Mouse (Mus musculus): ENCODE results near the gene Ddc.

The Ddc gene

GRCm38 (mm10) chr11:11905518-11905917 lies 7.6 kb upstream of the Ddc start:
- no peak for DNase-seq (ENCODE audit: low spot score)

GRCm38 (mm10) chr11:11904995-11905394 lies 7.1 kb upstream of the Ddc start:
- no peak for DNase-seq (ENCODE audit: low spot score)

GRCm38 (mm10) chr11:11901509-11901908 lies 3.6 kb upstream of the Ddc start:
- DNase-seq (ENCODE audit: low spot score): no peak

- no peak for DNase-seq (ENCODE audit: low spot score)
Measured at GRCm38 (mm10) chr11:11898496-11898895, 552 bp upstream of the Ddc start.

- DNase-seq (ENCODE audit: low spot score): no peak
Measured at GRCm38 (mm10) chr11:11895479-11895878, 2.5 kb downstream of the Ddc start.

- no peak for DNase-seq (ENCODE audit: low spot score)
Measured at GRCm38 (mm10) chr11:11893769-11894168, 4.2 kb downstream of the Ddc start.

GRCm38 (mm10) chr11:11892993-11893602 lies 4.8 kb downstream of the Ddc start:
- DNase-seq (ENCODE audit: low spot score): no peak

GRCm38 (mm10) chr11:11891832-11892231 lies 6.1 kb downstream of the Ddc start:
- no peak for DNase-seq (ENCODE audit: low spot score)

- no peak for DNase-seq (ENCODE audit: low spot score)
Measured at GRCm38 (mm10) chr11:11890139-11890741, 7.7 kb downstream of the Ddc start.

GRCm38 (mm10) chr11:11888727-11889126 lies 9.2 kb downstream of the Ddc start:
- DNase-seq (ENCODE audit: low spot score): no peak

GRCm38 (mm10) chr11:11888051-11888450 lies 9.9 kb downstream of the Ddc start:
- no peak for DNase-seq (ENCODE audit: low spot score)

- no peak for DNase-seq (ENCODE audit: low spot score)
Measured at GRCm38 (mm10) chr11:11886403-11886998, 11.4 kb downstream of the Ddc start.

GRCm38 (mm10) chr11:11885921-11886320 lies 12.0 kb downstream of the Ddc start:
- DNase-seq (ENCODE audit: low spot score): no peak

GRCm38 (mm10) chr11:11885246-11885643 lies 12.7 kb downstream of the Ddc start:
- DNase-seq (ENCODE audit: low spot score): no peak

GRCm38 (mm10) chr11:11884533-11885245 lies 13.3 kb downstream of the Ddc start:
- DNase-seq (ENCODE audit: low spot score): no peak

GRCm38 (mm10) chr11:11881783-11882155 lies 16.2 kb downstream of the Ddc start:
- DNase-seq (ENCODE audit: low spot score): no peak

- DNase-seq (ENCODE audit: low spot score): no peak
Measured at GRCm38 (mm10) chr11:11881026-11881782, 16.7 kb downstream of the Ddc start.

GRCm38 (mm10) chr11:11880351-11880750 lies 17.6 kb downstream of the Ddc start:
- no peak for DNase-seq (ENCODE audit: low spot score)

- no peak for DNase-seq (ENCODE audit: low spot score)
Measured at GRCm38 (mm10) chr11:11879699-11880002, 18.3 kb downstream of the Ddc start.

- no peak for DNase-seq (ENCODE audit: low spot score)
Measured at GRCm38 (mm10) chr11:11878981-11879698, 18.8 kb downstream of the Ddc start.

- no peak for DNase-seq (ENCODE audit: low spot score)
Measured at GRCm38 (mm10) chr11:11878278-11878980, 19.5 kb downstream of the Ddc start.

Measured in urinary bladder, postnatal 10 days (tissue).